Mouse (Mus musculus): ENCODE measurements around the gene Tcerg1l. TPM values are rescaled to one million over a fixed set of nuclear protein-coding genes. Genes with fewer than 3 reads are reported as not detected.

Tcerg1l gene
- not detected in 2 replicates for polyA plus RNA-seq (2012; ENCODE audit: insufficient read depth, low replicate concordance)

DNA sequence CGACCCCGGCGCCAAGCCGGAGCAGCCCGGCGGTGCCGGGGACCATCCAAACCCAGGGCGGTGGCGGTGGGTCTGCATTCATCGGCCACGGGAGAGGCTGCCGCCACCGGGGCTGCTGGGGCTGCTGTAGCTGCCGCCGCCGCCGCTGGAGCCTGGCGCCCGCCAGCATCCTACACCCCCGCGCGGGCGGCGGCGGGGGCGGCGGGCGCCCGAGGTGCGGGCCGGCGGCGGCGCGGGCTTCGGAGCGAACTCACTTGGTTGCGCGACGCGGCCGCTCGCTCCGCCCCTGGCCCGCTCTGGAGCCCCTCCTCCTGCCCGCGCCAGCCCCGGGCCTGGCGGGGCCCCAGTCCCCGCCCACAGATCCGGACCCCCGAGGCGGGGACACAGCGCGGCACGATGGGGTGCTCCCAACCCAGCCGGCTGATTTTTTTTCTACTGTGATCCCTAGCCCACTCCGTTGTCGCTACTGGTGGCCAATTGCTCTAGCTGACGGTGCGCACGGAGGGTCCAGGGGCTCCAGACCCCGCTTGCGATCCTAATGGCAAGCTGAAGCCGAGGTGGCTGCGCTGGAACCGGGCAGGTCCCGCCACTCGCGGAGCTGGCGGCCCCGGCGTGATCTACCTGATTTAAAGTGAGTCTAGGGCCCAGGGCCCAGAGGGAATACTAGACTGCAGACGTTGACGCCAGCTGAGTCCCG is at the start of gene Tcerg1l:
Tcerg1l (minus strand) TSS at position 246 of the 697 bp plus-strand sequence.
- no peaks in the 10 kb centered on the region for H3K4me1 ChIP-seq
- H3K27me3 ChIP-seq (replicated peaks): peaks cover 43% of the 10 kb centered on the region
- H3K36me3 ChIP-seq (replicated peaks; ENCODE audit: low read length): no peaks in the 10 kb centered on the region
- H3K9me3 ChIP-seq: no peaks in the 10 kb centered on the region
- TF ChIP-seq FLI1 (IDR thresholded peaks at IDR 0.05; ENCODE audit: low read length) (no peak), GATA1 (IDR thresholded peaks at IDR 0.05; ENCODE audit: borderline replicate concordance, low read length) (no peak)
- no peak within 1 kb of the TSS for H3K4me3 ChIP-seq (replicated peaks)

GRCm38 (mm10) chr7:138442096-138442495 is 44.6 kb upstream of the Tcerg1l start:
- TF ChIP-seq FLI1 (IDR thresholded peaks at IDR 0.05; ENCODE audit: low read length) (no peak), GATA1 (IDR thresholded peaks at IDR 0.05; ENCODE audit: borderline replicate concordance, low read length) (no peak)
- H3K36me3 ChIP-seq (replicated peaks; ENCODE audit: low read length): no peaks in the 10 kb centered on the region
- H3K27me3 ChIP-seq (replicated peaks): no peaks in the 10 kb centered on the region
- H3K4me1 ChIP-seq: no peaks in the 10 kb centered on the region
- peaks cover 4% of the 10 kb centered on the region; the same call in 1 of the 2 replicates for H3K9me3 ChIP-seq
- H3K4me3 ChIP-seq (replicated peaks): no peak overlapping the region

GRCm38 (mm10) chr7:138432541-138432940 is 35.0 kb upstream of the Tcerg1l start:
- Histone ChIP-seq H3K9me3 (no peaks in the 10 kb centered on the region), H3K4me1 (no peaks in the 10 kb centered on the region), H3K36me3 (replicated peaks; ENCODE audit: low read length) (no peaks in the 10 kb centered on the region), H3K27me3 (replicated peaks) (no peaks in the 10 kb centered on the region), H3K4me3 (replicated peaks) (no peak overlapping the region)
- TF ChIP-seq GATA1 (IDR thresholded peaks at IDR 0.05; ENCODE audit: borderline replicate concordance, low read length) (no peak), FLI1 (IDR thresholded peaks at IDR 0.05; ENCODE audit: low read length) (no peak)

- Histone ChIP-seq H3K27me3 (replicated peaks) (no peaks in the 10 kb centered on the region), H3K9me3 (no peaks in the 10 kb centered on the region)
These were observed 33.9 kb upstream of the Tcerg1l start for GRCm38 (mm10) chr7:138431456-138431855.

DNA sequence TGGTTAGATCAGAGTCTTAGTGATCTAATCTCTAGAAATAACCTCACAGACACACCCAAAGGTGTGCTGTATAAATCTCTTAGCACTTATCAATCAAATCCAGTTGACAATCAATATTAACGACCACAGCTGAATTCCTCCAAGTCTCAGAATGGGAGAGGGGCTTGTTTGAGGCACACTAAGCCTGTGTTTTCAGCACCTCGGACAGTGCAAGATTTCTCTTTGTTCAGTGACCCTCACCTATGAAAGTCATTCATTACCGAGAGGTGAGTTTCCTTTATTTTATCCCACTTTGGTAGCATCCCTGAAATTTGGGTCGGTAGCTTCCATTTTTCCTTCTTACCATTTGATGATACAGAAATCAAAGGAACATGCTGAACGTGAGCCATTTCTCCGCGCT is 32.4 kb upstream of the Tcerg1l start:
- no peak for TF ChIP-seq GATA1 (IDR thresholded peaks at IDR 0.05; ENCODE audit: borderline replicate concordance, low read length)
- no peak for TF ChIP-seq FLI1 (IDR thresholded peaks at IDR 0.05; ENCODE audit: low read length)
- Histone ChIP-seq H3K9me3 (no peaks in the 10 kb centered on the region), H3K4me1 (no peaks in the 10 kb centered on the region), H3K4me3 (replicated peaks) (no peak overlapping the region), H3K36me3 (replicated peaks; ENCODE audit: low read length) (no peaks in the 10 kb centered on the region), H3K27me3 (replicated peaks) (no peaks in the 10 kb centered on the region)

More at GRCm38 (mm10) chr7:138431456-138431855, 33.9 kb upstream of the Tcerg1l start:
- H3K4me3 ChIP-seq (replicated peaks): no peak overlapping the region
- TF ChIP-seq GATA1 (IDR thresholded peaks at IDR 0.05; ENCODE audit: borderline replicate concordance, low read length) (no peak), FLI1 (IDR thresholded peaks at IDR 0.05; ENCODE audit: low read length) (no peak)
- H3K4me1 ChIP-seq: no peaks in the 10 kb centered on the region
- no peaks in the 10 kb centered on the region for H3K36me3 ChIP-seq (replicated peaks; ENCODE audit: low read length)

DNA sequence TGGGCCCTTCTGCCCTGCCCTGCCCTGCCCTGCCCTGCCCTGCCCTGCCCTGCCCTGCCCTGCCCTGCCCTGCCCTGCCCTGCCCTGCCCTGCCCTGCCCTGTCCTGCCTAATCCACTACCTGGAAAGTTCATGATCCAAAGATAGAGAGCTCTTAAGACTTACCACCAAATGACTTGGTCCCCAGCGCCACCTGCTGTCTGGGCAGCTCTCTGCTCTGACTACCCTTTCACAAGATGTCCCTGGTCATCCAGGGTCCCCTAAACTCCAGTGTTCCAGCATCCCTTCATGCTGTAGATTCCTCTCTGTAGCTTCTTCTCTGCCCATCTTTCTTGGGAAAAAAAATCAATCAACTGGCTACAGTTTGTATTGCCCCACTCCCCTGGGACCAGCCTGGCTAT is 31.3 kb upstream of the Tcerg1l start:
- Histone ChIP-seq H3K4me1 (no peaks in the 10 kb centered on the region), H3K9me3 (no peaks in the 10 kb centered on the region), H3K27me3 (replicated peaks) (no peaks in the 10 kb centered on the region), H3K36me3 (replicated peaks; ENCODE audit: low read length) (no peaks in the 10 kb centered on the region), H3K4me3 (replicated peaks) (no peak overlapping the region)
- TF ChIP-seq FLI1 (IDR thresholded peaks at IDR 0.05; ENCODE audit: low read length): no peak

GRCm38 (mm10) chr7:138427441-138427840 is 29.9 kb upstream of the Tcerg1l start:
- Histone ChIP-seq H3K4me1 (no peaks in the 10 kb centered on the region), H3K4me3 (replicated peaks) (no peak overlapping the region), H3K27me3 (replicated peaks) (no peaks in the 10 kb centered on the region), H3K9me3 (no peaks in the 10 kb centered on the region), H3K36me3 (replicated peaks; ENCODE audit: low read length) (no peaks in the 10 kb centered on the region)
- TF ChIP-seq FLI1 (IDR thresholded peaks at IDR 0.05; ENCODE audit: low read length): no peak
- no peak for TF ChIP-seq GATA1 (IDR thresholded peaks at IDR 0.05; ENCODE audit: borderline replicate concordance, low read length)

GRCm38 (mm10) chr7:138413496-138413895 is 16.0 kb upstream of the Tcerg1l start:
- H3K4me3 ChIP-seq (replicated peaks): no peak overlapping the region
- H3K4me1 ChIP-seq: no peaks in the 10 kb centered on the region
- no peaks in the 10 kb centered on the region for H3K9me3 ChIP-seq
- no peaks in the 10 kb centered on the region for H3K27me3 ChIP-seq (replicated peaks)
- H3K36me3 ChIP-seq (replicated peaks; ENCODE audit: low read length): no peaks in the 10 kb centered on the region
- TF ChIP-seq FLI1 (IDR thresholded peaks at IDR 0.05; ENCODE audit: low read length) (no peak), GATA1 (IDR thresholded peaks at IDR 0.05; ENCODE audit: borderline replicate concordance, low read length) (no peak)

GRCm38 (mm10) chr7:138401641-138402040 is 4.1 kb upstream of the Tcerg1l start:
- Histone ChIP-seq H3K4me3 (replicated peaks) (no peak overlapping the region), H3K36me3 (replicated peaks; ENCODE audit: low read length) (no peaks in the 10 kb centered on the region), H3K4me1 (no peaks in the 10 kb centered on the region), H3K9me3 (no peaks in the 10 kb centered on the region), H3K27me3 (replicated peaks) (peaks cover 41% of the 10 kb centered on the region)
- no peak for TF ChIP-seq GATA1 (IDR thresholded peaks at IDR 0.05; ENCODE audit: borderline replicate concordance, low read length)
- TF ChIP-seq FLI1 (IDR thresholded peaks at IDR 0.05; ENCODE audit: low read length): no peak

- no peak for TF ChIP-seq FLI1 (IDR thresholded peaks at IDR 0.05; ENCODE audit: low read length)
- TF ChIP-seq GATA1 (IDR thresholded peaks at IDR 0.05; ENCODE audit: borderline replicate concordance, low read length): no peak
- Histone ChIP-seq H3K27me3 (replicated peaks) (peaks cover 46% of the 10 kb centered on the region), H3K4me3 (replicated peaks) (no peak overlapping the region), H3K9me3 (no peaks in the 10 kb centered on the region), H3K36me3 (replicated peaks; ENCODE audit: low read length) (no peaks in the 10 kb centered on the region), H3K4me1 (no peaks in the 10 kb centered on the region)
These were observed 3.2 kb upstream of the Tcerg1l start for GRCm38 (mm10) chr7:138400506-138401272.

All from megakaryocyte, embryonic 14.5 days (primary cell).